Mouse (Mus musculus): ENCODE measurements around the gene Tnfrsf1b.

Gene Tnfrsf1b

GRCm38 (mm10) chr4:145246173-145247011 lies at the start of gene Tnfrsf1b:
Tnfrsf1b (minus strand) TSS chr4:145246870.
- in situ Hi-C loops (cut with MboI), result no loop called here

GRCm38 (mm10) chr4:145295589-145296300 lies 49.1 kb upstream of the Tnfrsf1b start:
- in situ Hi-C loops (cut with MboI), result loop anchor here (25.0 kb wide), 1 partner anchor 408 kb away; the partner anchor contains the start of gene Dhrs3

- in situ Hi-C loops (cut with MboI), result loop anchor here (25.0 kb wide), 1 partner anchor 407 kb away; the partner anchor contains the start of gene Dhrs3
Observed at GRCm38 (mm10) chr4:145294588-145294987, 47.9 kb upstream of the Tnfrsf1b start.

- in situ Hi-C loops (cut with MboI), result loop anchor here (5.0 to 25.0 kb wide), 2 partner anchors 74 to 399 kb away; partner anchors contain the start of gene Dhrs3
Observed at GRCm38 (mm10) chr4:145286369-145287120, 39.9 kb upstream of the Tnfrsf1b start.

GRCm38 (mm10) chr4:145284675-145285074 lies 38.0 kb upstream of the Tnfrsf1b start:
- in situ Hi-C loops (cut with MboI), result loop anchor here (5.0 to 25.0 kb wide), 2 partner anchors 72 to 397 kb away; partner anchors contain the start of gene Dhrs3

- in situ Hi-C loops (cut with MboI), result loop anchor here (25.0 kb wide), 1 partner anchor 396 kb away; the partner anchor contains the start of gene Dhrs3
Observed at GRCm38 (mm10) chr4:145283441-145283840, 36.8 kb upstream of the Tnfrsf1b start.

- in situ Hi-C loops (cut with MboI), result loop anchor here (25.0 kb wide), 1 partner anchor 394 kb away; the partner anchor contains the start of gene Dhrs3
Observed at GRCm38 (mm10) chr4:145280966-145281365, 34.3 kb upstream of the Tnfrsf1b start.

- in situ Hi-C loops (cut with MboI), result loop anchor here (25.0 kb wide), 1 partner anchor 392 kb away; the partner anchor contains the start of gene Dhrs3
Observed at GRCm38 (mm10) chr4:145278724-145279370, 32.2 kb upstream of the Tnfrsf1b start.

- in situ Hi-C loops (cut with MboI), result loop anchor here (25.0 kb wide), 1 partner anchor 391 kb away; the partner anchor contains the start of gene Dhrs3
Observed at GRCm38 (mm10) chr4:145278231-145278630, 31.6 kb upstream of the Tnfrsf1b start.

GRCm38 (mm10) chr4:145276368-145277249 lies 29.9 kb upstream of the Tnfrsf1b start:
- in situ Hi-C loops (cut with MboI), result loop anchor here (25.0 kb wide), 1 partner anchor 389 kb away; the partner anchor contains the start of gene Dhrs3

GRCm38 (mm10) chr4:145274887-145275286 lies 28.2 kb upstream of the Tnfrsf1b start:
- in situ Hi-C loops (cut with MboI), result loop anchor here (25.0 kb wide), 1 partner anchor 388 kb away; the partner anchor contains the start of gene Dhrs3

- in situ Hi-C loops (cut with MboI), result no loop called here
Observed at GRCm38 (mm10) chr4:145273923-145274322, 27.3 kb upstream of the Tnfrsf1b start.

- in situ Hi-C loops (cut with MboI), result no loop called here
Observed at GRCm38 (mm10) chr4:145272763-145273162, 26.1 kb upstream of the Tnfrsf1b start.

GRCm38 (mm10) chr4:145271634-145272033 lies 25.0 kb upstream of the Tnfrsf1b start:
- in situ Hi-C loops (cut with MboI), result no loop called here

- in situ Hi-C loops (cut with MboI), result no loop called here
Observed at GRCm38 (mm10) chr4:145270136-145270535, 23.5 kb upstream of the Tnfrsf1b start.

- in situ Hi-C loops (cut with MboI), result no loop called here
Observed at GRCm38 (mm10) chr4:145267631-145268110, 21.0 kb upstream of the Tnfrsf1b start.

GRCm38 (mm10) chr4:145266505-145266904 lies 19.8 kb upstream of the Tnfrsf1b start:
- in situ Hi-C loops (cut with MboI), result no loop called here

- in situ Hi-C loops (cut with MboI), result no loop called here
Observed at GRCm38 (mm10) chr4:145264761-145265160, 18.1 kb upstream of the Tnfrsf1b start.

GRCm38 (mm10) chr4:145263583-145263982 lies 16.9 kb upstream of the Tnfrsf1b start:
- in situ Hi-C loops (cut with MboI), result no loop called here

GRCm38 (mm10) chr4:145260802-145261201 lies 14.1 kb upstream of the Tnfrsf1b start:
- in situ Hi-C loops (cut with MboI), result no loop called here
